Mouse (Mus musculus) midbrain, embryonic 12.5 days (tissue): ENCODE data around the gene Lrmda. TPM values are rescaled to one million over a fixed set of nuclear protein-coding genes. Genes with fewer than 3 reads are reported as not detected.

Experiments used
- ATAC-seq: fragments of 200-750 bp; cut with Nextera tagmentation; 2 replicates; pipeline ENCODE4 v1.8.0; 2017; ENCODE audit warnings: low read depth, moderate TSS enrichment, moderate library complexity; ENCODE audit not compliant: low FRiP score
- H3K27ac ChIP-seq: fragments of 300-500 bp; sonication (generic); replicated peaks from 2 replicates; pipeline ENCODE4 v1.5.1; 2016; ENCODE audit warnings: mild to moderate bottlenecking
- H3K27me3 ChIP-seq: fragments of 300-500 bp; sonication (generic); 2 replicates; pipeline ENCODE4 v1.6.1; 2016; ENCODE audit warnings: mild to moderate bottlenecking
- H3K36me3 ChIP-seq: fragments of 300-500 bp; sonication (generic); 2 replicates; pipeline ENCODE4 v1.6.1; 2016
- H3K4me1 ChIP-seq: fragments of 300-500 bp; sonication (generic); 2 replicates; pipeline ENCODE4 v1.6.1; 2016
- H3K4me2 ChIP-seq: fragments of 300-500 bp; sonication (generic); replicated peaks from 2 replicates; pipeline ENCODE4 v1.6.1; 2016; ENCODE audit warnings: mild to moderate bottlenecking, moderate library complexity
- H3K4me3 ChIP-seq: fragments of 300-500 bp; sonication (generic); 2 replicates; pipeline ENCODE4 v1.5.1; 2016; ENCODE audit warnings: mild to moderate bottlenecking
- H3K9ac ChIP-seq: fragments of 300-500 bp; sonication (generic); replicated peaks from 2 replicates; pipeline ENCODE4 v1.6.1; 2016; ENCODE audit warnings: mild to moderate bottlenecking, moderate library complexity
- H3K9me3 ChIP-seq: fragments of 300-500 bp; sonication (generic); 2 replicates; pipeline ENCODE4 v1.6.1; 2016; ENCODE audit warnings: mild to moderate bottlenecking
- WGBS: fragments of 180-500 bp; shearing (Covaris S2); methylation state at CpG from one replicate; pipeline ENCODE4 v1.1.7; 2016; 5-methylcytosine and 5-hydroxymethylcytosine counted together
- polyA plus RNA-seq: library from polyadenylated mRNA; unstranded; fragments of >200 nt; fragmentation: Nextera tagmentation; extraction: Ambion mirVana; gene quantifications from 2 replicates; pipeline ENCODE4 v1.2.1, GENCODE M21; 2016

The Lrmda gene
- polyA plus RNA-seq, 1 experiment from 2014 or later, result not detected

- no peak for ATAC-seq
- no peak overlapping the region for H3K9ac ChIP-seq
- H3K27ac ChIP-seq, result peak overlapping the region; percentile 15; the same call in 1 of the 2 replicates
- WGBS, result 38% methylated on average over 13 of the region's 13 CpGs
- no peaks in the 10 kb centered on the region for H3K9me3 ChIP-seq
- peaks cover 22% of the 10 kb centered on the region for H3K4me1 ChIP-seq
- H3K36me3 ChIP-seq, result no peaks in the 10 kb centered on the region
- H3K27me3 ChIP-seq, result peaks cover 44% of the 10 kb centered on the region
- H3K4me2 ChIP-seq, result peak overlapping the region; percentile 19; the same call in 1 of the 2 replicates
- no peak overlapping the region for H3K4me3 ChIP-seq
Measured at GRCm38 (mm10) chr14:22152701-22153100, 133.2 kb downstream of the Lrmda start.

GRCm38 (mm10) chr14:22154096-22154495 is 134.6 kb downstream of the Lrmda start:
- Histone ChIP-seq H3K36me3 (no peaks in the 10 kb centered on the region), H3K4me1 (peaks cover 22% of the 10 kb centered on the region), H3K27ac (no peak overlapping the region), H3K9me3 (no peaks in the 10 kb centered on the region), H3K4me2 (no peak overlapping the region), H3K27me3 (peaks cover 52% of the 10 kb centered on the region), H3K9ac (no peak overlapping the region), H3K4me3 (no peak overlapping the region)
- 86% methylated on average over 8 of the region's 8 CpGs for WGBS
- ATAC-seq, result no peak

GRCm38 (mm10) chr14:22155034-22155433 is 135.5 kb downstream of the Lrmda start:
- ATAC-seq, result no peak
- Histone ChIP-seq H3K9me3 (no peaks in the 10 kb centered on the region), H3K9ac (no peak overlapping the region), H3K4me2 (no peak overlapping the region), H3K36me3 (no peaks in the 10 kb centered on the region), H3K4me1 (peaks cover 22% of the 10 kb centered on the region), H3K4me3 (no peak overlapping the region), H3K27ac (no peak overlapping the region), H3K27me3 (peaks cover 54% of the 10 kb centered on the region)
- 36% methylated on average over 2 of the region's 2 CpGs for WGBS

DNA sequence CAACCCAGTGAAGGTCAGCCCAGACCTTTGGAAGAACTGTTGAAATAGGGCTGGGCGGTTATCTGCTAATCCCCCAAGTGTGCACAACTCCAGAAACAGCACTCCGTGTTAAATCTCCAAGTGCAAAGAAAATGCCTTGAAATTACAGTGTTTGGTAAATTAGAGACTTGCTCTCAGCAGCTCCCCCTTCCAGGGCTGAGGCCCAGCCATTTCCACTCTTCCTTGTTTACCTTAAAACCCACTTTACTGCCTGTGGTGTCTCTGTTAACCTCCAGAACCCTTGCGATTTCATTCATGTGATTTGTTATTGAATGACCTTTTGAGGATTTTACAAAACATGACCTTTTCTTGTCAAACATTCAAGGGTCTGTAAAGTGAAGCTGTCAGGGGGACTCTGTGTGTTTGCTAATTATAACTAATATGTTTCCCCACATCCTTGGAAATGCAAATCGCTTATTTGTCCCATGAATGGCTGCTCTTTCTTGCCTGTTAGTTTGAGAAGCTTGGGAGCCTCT is 136.1 kb downstream of the Lrmda start:
- WGBS, result 24% methylated on average over 4 of the region's 4 CpGs
- H3K9ac ChIP-seq, result no peak overlapping the region
- H3K4me1 ChIP-seq, result peaks cover 22% of the 10 kb centered on the region
- H3K4me2 ChIP-seq, result no peak overlapping the region
- H3K27ac ChIP-seq, result no peak overlapping the region
- no peaks in the 10 kb centered on the region for H3K36me3 ChIP-seq
- H3K9me3 ChIP-seq, result no peaks in the 10 kb centered on the region
- H3K27me3 ChIP-seq, result peaks cover 51% of the 10 kb centered on the region
- no peak for ATAC-seq
- no peak overlapping the region for H3K4me3 ChIP-seq

DNA sequence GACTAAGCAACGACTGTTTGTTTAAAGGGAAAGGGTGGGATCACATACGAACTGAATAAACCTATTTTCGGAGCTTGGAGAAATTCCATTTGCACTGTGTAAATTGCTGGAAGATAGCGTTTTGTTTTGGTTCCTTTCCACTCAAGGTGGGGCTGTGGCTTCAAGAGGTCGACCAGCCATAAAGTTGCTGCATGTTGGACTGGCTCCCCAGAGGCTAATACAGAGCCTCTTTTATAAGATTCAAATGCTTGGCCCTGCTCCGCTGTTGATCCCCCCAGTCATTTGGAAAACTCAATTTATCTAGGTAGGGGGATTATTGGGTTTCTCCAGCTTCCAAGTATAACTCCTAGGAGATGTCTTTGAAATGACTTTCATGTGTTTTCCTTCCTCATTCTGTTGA is 137.5 kb downstream of the Lrmda start:
- 61% methylated on average over 6 of the region's 6 CpGs for WGBS
- no peak overlapping the region for H3K9ac ChIP-seq
- no peak overlapping the region for H3K27ac ChIP-seq
- no peak for ATAC-seq
- H3K9me3 ChIP-seq, result no peaks in the 10 kb centered on the region
- no peak overlapping the region for H3K4me2 ChIP-seq
- H3K4me1 ChIP-seq, result peaks cover 22% of the 10 kb centered on the region
- peaks cover 37% of the 10 kb centered on the region for H3K27me3 ChIP-seq
- no peak overlapping the region for H3K4me3 ChIP-seq
- no peaks in the 10 kb centered on the region for H3K36me3 ChIP-seq

- no peaks in the 10 kb centered on the region for H3K4me1 ChIP-seq
- H3K27me3 ChIP-seq, result peaks cover 17% of the 10 kb centered on the region
- H3K4me3 ChIP-seq, result no peak overlapping the region
- WGBS, result 41% methylated on average over 3 of the region's 3 CpGs
- H3K27ac ChIP-seq, result no peak overlapping the region
- no peak for ATAC-seq
- no peaks in the 10 kb centered on the region for H3K9me3 ChIP-seq
- H3K36me3 ChIP-seq, result no peaks in the 10 kb centered on the region
- no peak overlapping the region for H3K4me2 ChIP-seq
- no peak overlapping the region for H3K9ac ChIP-seq
Measured at GRCm38 (mm10) chr14:22161416-22161815, 141.9 kb downstream of the Lrmda start.

- 85% methylated on average over 7 of the region's 7 CpGs for WGBS
- Histone ChIP-seq H3K4me1 (peaks cover 9% of the 10 kb centered on the region; the same call in 1 of the 2 replicates), H3K36me3 (no peaks in the 10 kb centered on the region), H3K9ac (no peak overlapping the region), H3K9me3 (no peaks in the 10 kb centered on the region), H3K27ac (no peak overlapping the region), H3K4me2 (no peak overlapping the region), H3K27me3 (peaks cover 6% of the 10 kb centered on the region; the same call in 1 of the 2 replicates), H3K4me3 (no peak overlapping the region)
- no peak for ATAC-seq
Measured at GRCm38 (mm10) chr14:22167285-22167684, 147.8 kb downstream of the Lrmda start.

DNA sequence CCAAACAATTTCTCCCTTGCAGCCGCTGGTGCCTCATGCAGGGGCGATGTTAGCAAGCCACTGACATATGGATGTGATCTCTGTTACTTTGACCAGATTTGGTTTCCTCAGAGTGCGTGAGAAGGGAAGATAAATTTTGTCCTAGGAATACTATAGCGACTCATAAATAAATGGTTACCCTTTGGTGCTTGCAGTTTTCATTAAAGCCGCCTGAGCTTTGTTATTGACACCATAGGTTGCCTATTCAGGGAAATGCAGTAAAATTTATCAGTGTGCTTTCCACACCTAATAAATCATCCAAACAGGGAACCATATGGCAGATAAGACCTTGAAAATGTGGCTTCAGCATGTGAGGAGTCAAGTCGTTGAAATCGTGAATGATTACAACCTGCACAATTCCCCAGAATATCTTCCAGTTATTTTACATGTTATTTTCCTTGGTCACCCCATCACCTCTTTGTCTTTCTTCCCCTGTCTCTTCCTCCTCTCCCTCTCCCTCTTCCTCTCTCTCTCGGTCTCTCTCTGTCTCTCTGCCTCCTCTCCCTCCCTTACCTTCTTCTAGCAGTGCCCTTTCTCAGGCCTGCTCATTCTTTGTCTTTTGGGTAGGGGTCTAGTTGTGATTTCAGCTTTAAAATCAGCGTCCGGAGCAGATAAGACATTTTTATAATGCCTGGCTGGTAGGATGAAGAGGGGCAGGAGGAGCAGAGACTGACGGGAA is 148.7 kb downstream of the Lrmda start:
- 70% methylated on average over 11 of the region's 11 CpGs for WGBS
- no peak overlapping the region for H3K27ac ChIP-seq
- H3K36me3 ChIP-seq, result no peaks in the 10 kb centered on the region
- H3K4me2 ChIP-seq, result no peak overlapping the region
- H3K9ac ChIP-seq, result no peak overlapping the region
- no peaks in the 10 kb centered on the region for H3K9me3 ChIP-seq
- peaks cover 9% of the 10 kb centered on the region; the same call in 1 of the 2 replicates for H3K4me1 ChIP-seq
- H3K27me3 ChIP-seq, result peaks cover 6% of the 10 kb centered on the region; the same call in 1 of the 2 replicates
- no peak for ATAC-seq
- no peak overlapping the region for H3K4me3 ChIP-seq

- Histone ChIP-seq H3K4me3 (no peak overlapping the region), H3K9ac (no peak overlapping the region), H3K36me3 (no peaks in the 10 kb centered on the region), H3K9me3 (no peaks in the 10 kb centered on the region), H3K27me3 (peaks cover 6% of the 10 kb centered on the region; the same call in 1 of the 2 replicates), H3K4me1 (peaks cover 9% of the 10 kb centered on the region; the same call in 1 of the 2 replicates), H3K4me2 (no peak overlapping the region), H3K27ac (no peak overlapping the region)
- WGBS, result 58% methylated on average over 14 of the region's 14 CpGs
- ATAC-seq, result no peak
Measured at GRCm38 (mm10) chr14:22168795-22169568, 149.5 kb downstream of the Lrmda start.

- Histone ChIP-seq H3K36me3 (no peaks in the 10 kb centered on the region), H3K27me3 (no peaks in the 10 kb centered on the region), H3K9me3 (no peaks in the 10 kb centered on the region), H3K4me2 (no peak overlapping the region), H3K9ac (no peak overlapping the region), H3K27ac (no peak overlapping the region), H3K4me1 (0 out of 2 replicates have a peak, but pooled peaks cover 3% of the 10 kb centered on the region), H3K4me3 (no peak overlapping the region)
- WGBS, result 74% methylated on average over 9 of the region's 9 CpGs
- no peak for ATAC-seq
Measured at GRCm38 (mm10) chr14:22174757-22175156, 155.2 kb downstream of the Lrmda start.

DNA sequence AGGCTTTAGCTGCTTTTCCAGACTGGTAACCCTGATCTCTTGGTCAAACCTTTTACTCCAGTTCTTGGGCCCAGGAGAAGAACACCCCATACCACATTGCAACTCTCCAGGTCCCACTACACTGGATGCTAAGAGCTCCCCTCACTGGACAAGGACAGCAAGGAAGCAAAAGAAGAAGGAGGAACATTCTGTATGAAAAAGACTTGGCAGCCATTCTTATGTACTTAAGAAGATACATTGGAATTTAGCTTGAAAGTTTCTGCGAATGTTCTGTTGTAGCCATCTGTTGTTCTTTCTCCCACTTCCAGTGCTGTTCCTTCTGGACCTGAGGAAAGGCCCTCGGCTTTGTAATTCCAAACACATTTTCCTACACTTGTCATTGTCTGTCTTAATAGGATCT is 160.2 kb downstream of the Lrmda start:
- 63% methylated on average over 2 of the region's 2 CpGs for WGBS

DNA sequence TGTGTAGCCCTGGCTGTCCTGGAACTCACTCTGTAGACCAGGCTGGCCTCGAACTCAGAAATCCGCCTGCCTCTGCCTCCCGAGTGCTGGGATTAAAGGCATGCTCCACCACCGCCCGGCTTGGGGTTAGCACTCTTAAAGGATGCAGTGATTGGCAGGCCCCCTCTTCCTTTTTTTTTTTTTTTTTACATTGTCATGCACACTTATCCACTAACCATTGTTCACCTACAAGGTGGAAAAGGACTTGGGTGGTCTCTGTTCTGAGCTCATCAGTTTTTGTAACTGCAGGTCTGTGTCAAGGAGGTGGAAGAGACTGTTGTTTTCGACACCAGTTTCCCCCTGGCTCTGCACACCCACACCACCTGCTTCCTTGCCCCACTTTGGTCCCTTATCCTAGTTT is 162.0 kb downstream of the Lrmda start:
- WGBS, result 94% methylated on average over 6 of the region's 6 CpGs
- Histone ChIP-seq H3K4me2 (no peak overlapping the region), H3K27ac (no peak overlapping the region), H3K4me3 (no peak overlapping the region), H3K4me1 (no peaks in the 10 kb centered on the region), H3K36me3 (no peaks in the 10 kb centered on the region), H3K27me3 (no peaks in the 10 kb centered on the region; the same call in 1 of the 2 replicates), H3K9me3 (no peaks in the 10 kb centered on the region), H3K9ac (no peak overlapping the region)
- no peak for ATAC-seq

More for the DNA sequence above, 160.2 kb downstream of the Lrmda start:
- Histone ChIP-seq H3K9me3 (no peaks in the 10 kb centered on the region), H3K27me3 (no peaks in the 10 kb centered on the region; the same call in 1 of the 2 replicates), H3K27ac (no peak overlapping the region), H3K4me1 (0 out of 2 replicates have a peak, but pooled peaks cover 3% of the 10 kb centered on the region), H3K36me3 (no peaks in the 10 kb centered on the region), H3K4me3 (no peak overlapping the region), H3K9ac (no peak overlapping the region), H3K4me2 (no peak overlapping the region)
- ATAC-seq, result no peak
